Mouse (Mus musculus) heart, adult 11 months (tissue): ENCODE data around the gene Slc7a8.
A peak's percentile ranks its signal among the peaks of the same experiment; 100 is the strongest.

Source experiments
- DNase-seq: peaks from one replicate; pipeline ENCODE4 v3.0.0; 2022

The Slc7a8 gene

DNA sequence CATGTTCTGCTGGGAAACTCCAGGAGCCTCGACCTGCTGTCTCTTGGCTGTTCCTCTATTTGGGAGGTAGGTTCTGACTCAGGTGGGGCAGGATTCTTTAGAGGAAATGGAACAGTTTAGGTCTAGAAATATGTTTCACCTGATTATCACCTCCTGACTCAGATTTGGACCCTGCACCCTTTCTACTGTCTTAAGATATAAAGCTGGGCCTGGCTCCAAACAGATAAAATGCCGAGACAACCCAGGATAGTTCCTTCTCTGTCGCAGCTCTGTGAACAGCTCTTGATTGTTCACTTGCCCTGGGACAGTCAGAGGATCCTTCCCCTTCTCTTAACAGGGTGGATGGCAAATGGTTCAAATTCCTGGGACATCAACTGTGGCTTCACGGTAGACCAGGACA lies 46.5 kb downstream of the Slc7a8 start:
- DNase-seq: no peak

DNA sequence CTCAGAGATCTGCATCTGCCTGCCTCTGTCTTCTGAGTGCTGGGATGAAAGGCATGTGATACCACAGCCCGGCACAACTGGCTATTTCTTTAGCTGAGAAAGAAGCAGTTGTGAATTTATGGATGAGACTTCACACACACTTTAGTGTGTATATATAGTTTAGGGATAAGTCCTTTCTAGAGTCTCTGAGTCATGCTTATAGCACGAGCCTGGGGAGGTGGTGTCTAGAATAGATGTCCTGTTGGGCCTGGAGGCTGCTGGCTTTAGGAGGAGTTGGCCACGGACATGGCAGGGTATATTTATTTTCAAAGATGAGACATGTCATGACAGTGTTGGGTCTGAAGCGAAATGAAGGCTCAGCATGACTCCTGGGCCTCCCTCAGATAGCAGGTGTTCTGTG lies 47.7 kb downstream of the Slc7a8 start:
- DNase-seq: no peak

DNA sequence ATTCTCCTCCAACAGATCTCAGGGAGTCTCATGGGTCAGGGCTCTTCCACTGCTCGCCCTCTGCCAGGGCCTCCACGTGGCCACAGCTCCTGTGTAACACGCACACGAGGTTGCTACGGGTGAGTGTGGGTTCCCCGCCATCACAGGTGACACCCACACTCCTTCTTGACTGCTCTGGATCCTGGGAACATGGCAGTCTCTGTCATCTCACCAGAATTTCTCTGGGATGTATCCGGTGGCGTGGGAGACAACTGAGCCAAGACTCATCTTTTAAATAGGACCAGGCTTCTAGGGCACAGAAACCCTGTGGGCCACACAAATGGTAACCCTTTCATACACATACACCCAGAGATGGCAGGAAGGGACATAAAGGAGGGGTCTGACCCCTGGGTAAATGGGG lies 49.5 kb downstream of the Slc7a8 start:
- DNase-seq: no peak

DNA sequence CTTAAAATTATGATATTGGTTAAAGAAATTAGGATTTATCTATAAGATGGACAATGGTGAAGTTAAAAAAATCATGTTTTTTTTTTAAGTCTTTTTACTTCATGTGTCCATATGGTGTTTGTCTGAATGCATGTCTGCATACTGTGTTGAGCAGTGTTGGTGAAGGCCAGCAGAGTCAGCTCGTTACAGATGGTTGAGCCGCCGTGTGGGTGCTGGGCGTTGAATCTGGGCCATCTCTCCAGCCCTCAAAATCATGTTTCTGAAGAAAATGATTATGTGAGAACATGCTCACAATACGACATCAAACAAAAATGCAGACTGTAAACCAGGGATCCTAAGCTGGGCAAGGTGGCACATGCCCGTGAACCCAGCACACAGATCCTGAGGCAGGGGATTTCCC lies 51.4 kb downstream of the Slc7a8 start:
- no peak for DNase-seq

DNA sequence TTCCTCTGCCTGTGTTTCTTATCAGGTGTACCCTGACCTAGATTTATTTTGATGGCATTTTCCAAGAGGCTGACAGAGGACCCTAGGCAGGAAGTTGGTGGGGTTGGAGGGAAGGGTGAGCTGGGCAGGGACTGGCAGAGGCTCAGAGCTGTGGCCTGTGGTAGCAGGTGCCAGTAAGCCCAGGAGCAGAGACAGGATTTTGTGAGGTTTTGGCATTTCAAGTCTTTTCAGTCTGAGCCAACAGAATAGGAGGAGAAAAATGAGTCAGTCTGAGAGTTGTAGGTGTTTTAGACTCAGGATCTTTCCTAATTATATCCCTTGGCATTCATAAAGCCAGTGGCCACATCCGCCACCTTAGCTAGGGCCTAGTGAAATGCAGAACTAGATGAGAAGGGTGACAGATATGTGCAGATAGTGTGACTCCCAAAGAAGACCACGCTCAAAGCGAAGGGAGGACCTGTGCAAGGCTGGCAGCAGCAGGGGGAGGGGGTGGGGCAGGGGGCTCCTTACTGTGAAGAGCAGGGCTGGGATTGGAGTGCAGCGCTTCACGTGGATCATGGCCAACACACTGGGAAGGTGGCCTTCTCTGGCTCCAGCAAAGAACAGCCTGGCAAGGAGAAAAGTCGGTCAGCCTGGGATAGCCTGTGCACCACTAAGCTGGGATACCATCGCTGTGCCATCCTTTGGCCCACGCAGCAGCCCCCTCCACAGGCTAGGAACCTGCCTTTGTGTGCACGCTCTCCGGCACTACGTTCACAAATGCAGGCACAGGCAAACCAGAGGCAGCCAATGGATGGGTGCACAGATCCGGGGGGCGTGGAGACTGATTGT lies 52.7 kb downstream of the Slc7a8 start:
- DNase-seq: no peak

DNA sequence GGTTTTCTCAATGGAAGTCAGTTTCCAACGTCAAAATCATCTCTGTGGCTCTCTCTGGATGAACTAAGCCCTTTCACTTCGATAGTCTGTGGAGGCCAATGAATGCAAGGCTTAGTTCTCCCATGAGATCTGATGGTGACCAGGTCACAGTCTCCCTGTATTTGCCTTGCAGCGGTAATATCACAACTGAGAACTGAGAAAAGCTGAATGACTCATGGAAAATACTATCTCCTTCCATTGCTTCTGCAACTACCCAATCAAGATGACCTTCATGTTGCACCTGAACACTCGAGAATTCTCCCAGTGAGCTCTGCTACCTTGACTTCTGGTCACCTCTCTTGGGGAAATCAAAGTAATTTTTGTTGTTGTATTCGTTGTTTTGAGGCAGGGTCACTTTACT lies 54.2 kb downstream of the Slc7a8 start:
- no peak for DNase-seq

DNA sequence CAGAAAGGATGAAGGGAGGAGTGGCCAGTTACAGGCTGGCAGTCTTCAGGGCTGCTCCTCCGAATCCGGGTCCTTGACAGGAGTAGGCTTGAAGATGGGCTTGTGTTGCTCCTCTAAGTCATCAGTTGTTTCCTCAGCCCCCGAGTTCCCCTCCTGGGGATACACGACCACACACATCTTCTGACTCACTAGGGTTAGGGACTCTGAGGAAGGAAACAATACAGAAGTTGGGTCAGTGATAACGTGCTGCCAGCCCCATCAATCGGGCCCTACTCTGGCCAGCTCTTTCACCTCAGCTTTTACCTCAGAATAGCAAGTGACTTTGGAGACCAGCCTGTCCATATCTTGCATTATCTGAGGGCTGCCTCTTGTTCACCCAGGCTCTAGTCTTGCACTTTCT lies 57.7 kb downstream of the Slc7a8 start:
- DNase-seq: no peak

DNA sequence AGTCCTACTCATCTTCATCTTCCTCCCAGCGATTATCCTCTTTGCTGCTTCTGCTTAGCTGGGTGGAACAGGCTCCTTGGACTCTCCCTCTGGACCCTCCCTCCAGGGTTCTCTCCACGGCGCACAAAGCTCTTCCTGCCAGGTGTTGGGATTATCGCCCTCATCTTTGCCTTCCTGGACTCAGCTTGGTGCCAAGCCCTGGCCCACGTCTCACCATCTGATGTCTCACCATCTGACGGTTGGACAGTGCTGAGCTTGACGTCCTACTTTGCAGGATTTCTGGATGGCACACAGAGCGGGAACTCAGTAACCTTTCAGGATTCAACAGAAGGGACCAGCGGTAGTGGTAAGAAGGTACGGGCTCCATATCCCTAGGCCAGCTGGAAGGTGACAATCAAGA lies 60.0 kb downstream of the Slc7a8 start:
- no peak for DNase-seq

DNA sequence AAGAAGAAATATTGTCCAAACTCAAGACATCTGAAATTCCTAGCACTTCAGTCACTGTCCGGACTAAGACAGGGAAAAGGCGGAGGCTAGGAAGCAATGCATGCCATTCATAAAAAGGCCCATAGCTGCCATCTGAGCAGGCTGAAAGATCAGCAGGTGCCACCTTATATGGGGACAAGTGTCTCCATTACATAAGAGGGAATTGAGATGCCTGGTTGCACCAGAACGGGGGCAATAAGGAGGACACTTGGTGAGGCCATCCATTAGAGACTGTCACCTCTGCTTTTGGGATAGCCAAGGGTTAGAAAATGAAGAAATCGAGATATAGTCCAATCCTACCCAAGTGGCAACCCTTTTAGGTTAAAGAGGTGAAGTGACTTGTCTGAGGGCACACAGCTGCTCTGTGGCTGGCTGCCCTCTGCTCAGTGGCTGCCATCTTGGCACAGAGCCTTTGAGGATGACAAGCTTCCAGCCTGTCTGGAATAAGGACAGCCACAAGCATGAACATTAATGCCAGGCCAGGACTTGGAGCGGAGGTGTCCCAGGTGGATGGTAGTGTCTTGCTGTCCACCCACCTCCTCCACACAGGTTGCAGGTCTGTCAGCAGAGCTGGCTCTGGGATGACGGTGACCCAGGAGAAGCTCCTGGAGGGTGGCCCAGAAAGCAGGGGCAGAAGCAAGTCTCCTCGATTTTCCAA lies 60.9 kb downstream of the Slc7a8 start:
- DNase-seq: no peak

DNA sequence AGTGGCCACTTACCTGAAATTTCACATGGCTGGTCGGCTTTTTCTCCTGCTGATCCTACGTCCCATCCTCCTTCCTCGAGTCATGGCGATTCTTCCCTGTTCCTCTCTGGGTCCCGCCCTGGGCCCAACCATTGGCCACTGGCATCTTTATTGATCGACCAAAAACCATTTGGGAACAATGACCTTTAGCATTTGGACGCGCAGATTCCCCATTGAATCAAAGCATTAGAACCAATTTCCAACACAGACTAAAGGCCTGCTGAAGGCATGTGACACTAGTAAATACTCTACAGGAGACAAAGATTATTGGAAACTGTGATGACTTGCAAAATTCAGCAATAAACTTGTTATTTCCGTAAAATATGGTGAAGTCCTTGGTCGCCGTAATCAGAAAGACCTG lies 61.7 kb downstream of the Slc7a8 start:
- DNase-seq: no peak

DNA sequence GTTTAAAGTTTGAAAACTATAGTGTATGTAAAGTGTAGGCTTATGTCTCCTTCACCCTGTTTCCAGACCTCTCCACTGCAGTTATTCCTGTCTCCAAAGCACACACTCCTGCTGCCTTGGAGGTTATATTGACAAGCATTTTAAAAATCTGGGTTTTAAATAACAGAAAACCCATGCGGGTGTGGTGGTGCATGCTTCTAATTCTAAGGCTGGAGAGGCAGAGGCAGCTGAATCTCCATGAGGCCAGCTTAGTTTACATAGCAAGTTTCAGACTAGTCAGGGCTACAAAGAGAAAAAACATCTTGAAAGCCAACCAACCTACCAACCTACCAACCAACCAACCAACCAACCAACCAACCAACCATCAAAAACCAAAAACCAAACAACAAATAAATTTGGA lies 66.3 kb downstream of the Slc7a8 start:
- no peak for DNase-seq

DNA sequence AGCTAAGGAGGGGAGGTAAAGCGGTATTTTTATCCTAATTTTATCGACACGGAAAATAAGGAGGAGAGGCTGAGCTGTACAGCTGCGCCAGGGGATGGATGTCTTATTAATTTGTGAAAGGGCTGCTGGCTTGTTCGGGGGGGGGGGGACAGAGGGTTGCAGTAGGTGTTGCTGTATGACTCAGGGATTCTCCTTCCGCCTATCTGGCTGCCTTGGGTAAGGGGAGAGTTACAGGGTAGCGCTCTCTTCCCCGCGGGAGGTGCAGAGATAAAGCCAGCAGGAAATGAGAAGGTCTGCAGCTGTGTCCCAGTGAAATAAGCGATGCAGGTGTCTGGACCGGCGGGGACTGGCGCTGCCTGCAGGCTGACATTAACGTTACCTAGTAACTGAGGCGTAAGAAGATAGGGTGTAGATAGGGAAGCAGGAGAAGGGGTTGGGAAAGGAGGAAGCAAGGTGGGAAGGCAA lies 67.1 kb downstream of the Slc7a8 start:
- peak; percentile 87 for DNase-seq

DNA sequence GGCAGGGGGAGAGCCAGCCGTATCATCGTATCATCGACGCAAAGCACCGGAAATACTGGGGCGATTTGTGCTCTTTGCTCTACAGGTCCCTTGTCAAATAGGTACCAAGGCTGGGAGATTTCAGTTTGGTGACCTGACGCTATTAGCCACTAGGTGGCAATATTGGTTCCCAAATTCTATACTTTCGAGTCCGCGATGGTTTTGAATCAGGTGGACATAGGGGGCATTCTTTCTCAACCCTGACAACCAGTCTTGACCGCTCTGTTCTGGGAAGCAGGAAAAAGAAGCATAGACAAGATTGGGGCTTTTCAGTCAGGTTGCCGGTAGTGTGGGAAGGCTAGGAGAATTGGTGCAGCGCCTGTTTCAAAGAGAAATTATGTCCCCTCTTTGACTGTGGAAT lies 67.6 kb downstream of the Slc7a8 start:
- DNase-seq: peak; percentile 95

DNA sequence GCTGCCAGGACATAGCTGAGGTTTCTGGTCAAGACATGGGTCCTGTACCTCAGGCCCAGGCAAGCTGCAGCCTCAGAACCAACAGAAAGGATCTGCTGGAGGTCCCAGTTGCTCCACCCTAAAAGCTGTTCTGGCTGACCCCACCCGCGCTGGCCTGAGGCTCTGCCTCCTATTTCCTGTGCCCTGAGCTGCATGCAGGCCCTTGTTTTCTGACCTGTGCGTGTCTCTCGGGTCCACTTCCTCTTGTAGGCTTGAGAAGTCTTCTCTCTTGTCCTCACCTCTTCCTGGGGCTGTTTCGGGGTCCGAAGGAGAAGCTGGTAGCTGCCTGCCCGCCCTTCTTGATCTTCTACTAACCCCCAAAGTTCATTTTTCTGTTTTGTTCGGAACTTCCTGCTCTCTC lies 68.9 kb downstream of the Slc7a8 start:
- peak; percentile 95 for DNase-seq

DNA sequence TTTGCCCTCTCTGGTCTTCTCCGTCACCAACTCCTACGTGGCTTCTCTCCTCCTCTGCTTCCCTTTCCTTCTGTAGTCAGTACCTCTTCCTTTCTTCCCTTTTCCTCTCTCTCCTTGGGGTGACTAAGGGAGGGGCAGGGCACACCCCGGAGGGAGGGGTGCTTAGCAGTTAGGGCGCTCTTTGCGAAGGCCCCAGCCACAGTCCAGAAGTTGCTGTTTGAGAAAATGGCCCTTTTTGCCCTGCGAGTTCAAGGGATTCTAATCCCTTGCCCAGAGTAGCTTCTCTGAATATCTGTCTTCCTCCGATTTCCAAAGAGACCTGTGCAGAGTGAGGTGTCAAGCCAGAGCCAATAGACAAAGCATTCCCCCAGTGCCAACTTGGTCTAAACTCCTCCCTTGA lies 69.7 kb downstream of the Slc7a8 start, which contains the start of gene Cebpe:
Cebpe (minus strand) TSS at position 101 of the 400 bp plus-strand sequence.
- DNase-seq: no peak

DNA sequence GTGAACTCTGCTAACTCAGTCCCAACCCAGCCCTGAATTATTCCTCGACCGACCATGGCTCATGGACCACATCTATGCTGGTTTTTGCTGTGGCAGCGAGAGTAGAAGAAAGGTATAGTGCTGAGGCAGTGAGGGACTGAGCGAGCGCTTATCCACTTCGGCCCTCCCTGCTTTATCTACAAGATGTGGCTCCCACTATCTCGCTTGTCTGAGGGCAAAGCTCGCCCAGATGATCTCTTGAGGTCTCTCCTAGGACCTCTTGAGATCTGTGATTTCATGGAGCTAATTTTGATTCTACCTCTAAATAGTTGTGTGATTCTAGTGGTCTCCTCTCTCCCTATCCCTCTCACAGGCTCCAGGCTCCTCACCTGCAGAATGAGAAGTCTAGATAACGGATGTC lies 72.7 kb downstream of the Slc7a8 start:
- DNase-seq: no peak

DNA sequence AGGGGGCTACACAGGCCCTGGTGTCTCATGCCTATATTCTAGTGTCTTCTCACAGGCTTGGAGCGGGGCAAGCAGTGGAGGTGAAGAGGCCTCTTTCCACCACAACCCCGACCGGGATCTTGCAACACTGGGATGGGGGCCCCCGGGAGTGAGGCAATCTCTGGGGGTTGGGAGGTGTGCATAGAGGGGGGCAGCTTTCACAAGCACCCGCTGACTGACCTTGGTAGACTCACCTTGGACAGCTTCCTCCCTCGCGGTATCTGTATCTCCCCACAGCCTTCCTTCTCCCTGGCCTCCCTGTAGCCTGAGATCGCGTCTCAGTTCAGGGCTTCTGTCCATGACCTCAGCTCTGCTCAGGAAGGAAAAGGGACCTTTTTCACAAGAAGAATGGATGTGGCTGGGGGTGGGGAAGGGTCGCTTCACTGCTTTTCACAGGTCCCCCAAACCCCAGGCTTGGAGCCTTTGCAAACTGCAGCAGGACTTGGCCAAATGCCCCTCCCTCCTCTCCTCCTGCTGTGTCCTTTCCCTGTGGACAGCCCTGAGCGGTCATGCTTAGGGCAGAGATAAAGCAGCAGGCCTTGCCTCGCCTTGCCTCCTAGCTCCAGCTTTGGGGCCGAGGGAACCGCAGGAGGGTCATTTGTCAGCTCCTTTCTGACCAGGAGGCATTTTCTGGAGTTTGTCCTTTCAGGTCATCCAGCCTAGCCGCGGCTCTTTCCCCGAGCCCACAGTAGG lies 75.0 kb downstream of the Slc7a8 start:
- no peak for DNase-seq

DNA sequence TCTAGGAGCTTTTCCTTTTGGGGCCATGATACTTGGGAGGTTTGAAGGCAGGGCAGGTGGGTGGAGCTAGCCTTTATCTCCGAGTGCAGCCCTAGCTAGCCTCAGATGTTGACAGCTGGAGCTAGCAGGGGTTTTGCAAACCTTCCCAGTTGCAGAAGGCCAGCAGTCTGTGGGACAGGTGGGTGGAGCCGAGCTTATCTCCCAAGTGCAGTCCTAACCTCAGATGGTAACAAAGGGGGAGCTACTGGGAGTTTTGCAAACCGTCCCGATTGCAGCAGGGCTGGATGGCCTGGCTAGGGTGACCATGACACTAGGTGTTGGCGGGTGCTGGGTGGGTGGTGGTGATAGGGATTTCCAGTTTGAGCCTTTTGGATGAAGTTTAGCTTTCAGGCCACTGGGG lies 75.9 kb downstream of the Slc7a8 start:
- DNase-seq: no peak

DNA sequence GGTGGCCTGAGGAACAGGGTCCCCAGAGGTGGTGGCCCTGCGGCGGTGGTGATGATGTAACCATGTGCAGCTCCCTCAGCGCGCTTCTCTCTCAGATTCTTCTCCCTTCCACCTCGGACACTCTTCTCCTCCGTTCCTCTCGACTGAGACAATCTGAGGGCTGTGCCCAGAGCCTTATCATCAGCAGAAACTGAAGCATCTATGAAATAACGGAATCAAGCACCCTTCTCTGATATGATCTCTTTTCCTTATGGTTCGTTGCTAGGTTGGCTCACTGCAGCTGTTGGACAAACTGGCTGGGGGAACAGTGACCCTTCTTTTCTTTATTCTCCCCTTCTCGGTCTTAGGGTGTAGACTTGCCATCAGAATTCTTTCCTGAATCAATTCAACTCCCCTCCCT lies 78.5 kb downstream of the Slc7a8 start:
- no peak for DNase-seq

DNA sequence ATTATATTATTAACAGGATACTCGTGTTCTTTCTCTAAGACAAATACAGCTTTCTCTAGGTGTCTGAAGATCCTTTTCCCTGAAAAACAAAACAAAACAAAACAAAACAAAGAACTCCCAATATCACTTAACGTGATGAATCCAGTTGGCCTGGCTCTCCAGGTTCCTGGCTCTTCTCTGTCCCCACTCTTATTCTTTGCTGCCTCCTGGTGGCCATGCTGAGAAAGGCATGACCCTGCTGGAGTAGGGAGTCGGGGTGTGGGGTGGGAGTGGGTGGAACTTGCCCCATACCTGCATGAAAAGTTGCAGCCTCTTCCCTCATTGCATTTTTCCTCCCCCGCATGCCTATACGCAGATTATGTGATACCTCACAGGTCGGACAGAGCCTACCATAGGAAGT lies 80.4 kb downstream of the Slc7a8 start:
- peak; percentile 96 for DNase-seq

DNA sequence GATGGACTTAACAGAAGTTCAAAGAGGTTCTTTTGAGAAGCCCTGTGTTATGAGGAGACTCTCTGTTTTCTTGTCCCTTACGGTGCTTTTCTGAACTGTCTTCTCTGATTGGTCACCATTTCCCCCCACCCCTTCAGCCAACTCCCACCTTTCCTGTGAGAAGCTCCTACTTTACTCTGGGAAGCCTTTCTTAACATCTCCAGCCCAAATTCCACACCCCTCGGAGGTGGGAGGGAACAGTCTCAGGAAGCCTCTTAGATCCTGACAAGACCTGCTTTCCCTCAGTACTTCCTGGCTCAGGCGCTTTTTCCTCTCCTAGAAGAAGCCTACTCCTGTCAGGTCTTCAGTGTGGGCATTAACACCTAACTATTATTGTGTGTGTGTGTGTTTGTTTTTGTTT lies 82.2 kb downstream of the Slc7a8 start:
- no peak for DNase-seq

DNA sequence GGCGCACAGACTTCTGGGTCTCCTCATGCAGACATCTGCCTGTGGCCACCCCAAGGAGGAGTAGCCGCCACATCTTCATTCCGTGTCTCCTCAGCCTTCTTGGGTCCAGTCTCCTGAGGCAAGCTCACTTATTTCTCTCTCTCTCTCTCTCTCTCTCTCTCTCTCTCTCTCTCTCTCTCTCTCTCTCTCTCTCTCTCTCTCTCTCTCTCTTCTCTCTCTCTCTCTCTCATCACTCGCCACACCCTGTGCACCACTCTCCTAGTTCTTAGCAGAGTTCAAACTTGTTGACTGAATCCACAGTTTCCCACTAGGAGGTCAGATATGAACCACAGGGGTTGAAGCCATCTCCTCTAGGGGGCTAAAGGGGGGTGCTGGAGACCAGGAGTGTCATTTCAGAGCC lies 83.0 kb downstream of the Slc7a8 start, which contains the start of gene Gm29776:
Gm29776 (minus strand) TSS at position 101 of the 400 bp plus-strand sequence.
- DNase-seq: no peak

DNA sequence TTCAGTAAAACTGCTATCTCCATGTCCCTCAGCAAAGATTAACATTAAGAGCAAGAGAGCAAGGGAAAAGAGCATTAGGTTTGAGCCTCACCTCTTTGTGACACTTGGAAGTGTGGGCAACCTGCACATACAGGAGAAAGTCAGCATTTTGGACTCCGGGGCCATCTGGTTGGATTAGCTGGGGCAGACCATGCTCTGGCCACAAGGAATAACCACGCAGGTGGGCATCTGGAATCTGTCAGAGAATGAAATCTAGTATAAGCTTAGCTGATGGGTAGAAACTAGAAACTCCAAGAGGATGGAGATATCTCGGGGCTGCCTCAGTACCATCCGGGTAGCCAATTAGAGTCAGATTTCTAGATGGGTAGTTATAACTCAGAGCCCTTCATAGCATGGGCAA lies 85.0 kb downstream of the Slc7a8 start:
- DNase-seq: no peak

DNA sequence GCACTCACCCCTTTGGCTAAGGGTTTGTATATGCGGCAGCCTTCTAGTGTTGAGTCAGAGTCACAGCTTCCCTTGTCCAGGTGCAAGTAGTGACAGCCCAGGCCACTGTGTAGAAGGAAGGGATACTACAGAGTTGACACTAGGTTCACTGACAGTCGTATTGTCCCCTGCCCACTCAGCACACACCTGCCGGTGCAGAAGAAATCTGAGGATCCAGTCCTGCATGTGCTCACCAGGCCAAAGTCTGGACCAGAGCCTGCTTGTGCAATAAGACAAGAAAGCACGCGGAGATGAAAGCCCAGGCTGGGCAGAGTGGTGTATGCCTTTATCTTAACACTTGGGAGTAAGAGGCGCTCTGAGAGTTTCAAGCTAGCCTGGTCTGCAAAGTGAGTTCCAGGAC lies 86.7 kb downstream of the Slc7a8 start:
- no peak for DNase-seq
